Mouse (Mus musculus): Measurements from ENCODE around the gene Tnfrsf25.

GRCm38 (mm10) chr4:152136112-152136875 lies 20.6 kb downstream of the Tnfrsf25 start:
- TF ChIP-seq CTCF (IDR thresholded peaks at IDR 0.05; ENCODE audit: borderline replicate concordance, control insufficient read depth, extremely low read depth, insufficient read depth, low read length, poor library complexity) (no peak), POLR2A (IDR thresholded peaks at IDR 0.05; ENCODE audit: control insufficient read depth, extremely low read depth, insufficient read depth, low read length, poor library complexity) (no peak)
